Mouse (Mus musculus) frontal cortex, adult 2 months (tissue): Measurements from ENCODE around the gene Sec14l4. TPM values are rescaled to one million over a fixed set of nuclear protein-coding genes. Genes with fewer than 3 reads are reported as not detected.
A peak's percentile ranks its signal among the peaks of the same experiment; 100 is the strongest.

Source experiments
- DNase-seq, 2 experiments: peaks; one replicate each; pipeline ENCODE4 v3.0.0; 2022; ENCODE audit warnings: low spot score in 1 of 2; ENCODE audit errors: extremely low spot score in 1 of 2
- polyA plus RNA-seq: library from polyadenylated mRNA; depleted of rRNA; stranded (reverse); fragments of >200 nt; gene quantifications from 2 replicates; pipeline ENCODE4 v1.2.3, GENCODE M21; 2012

Gene Sec14l4
- polyA plus RNA-seq, 1 experiment, result 0.30 TPM

DNA sequence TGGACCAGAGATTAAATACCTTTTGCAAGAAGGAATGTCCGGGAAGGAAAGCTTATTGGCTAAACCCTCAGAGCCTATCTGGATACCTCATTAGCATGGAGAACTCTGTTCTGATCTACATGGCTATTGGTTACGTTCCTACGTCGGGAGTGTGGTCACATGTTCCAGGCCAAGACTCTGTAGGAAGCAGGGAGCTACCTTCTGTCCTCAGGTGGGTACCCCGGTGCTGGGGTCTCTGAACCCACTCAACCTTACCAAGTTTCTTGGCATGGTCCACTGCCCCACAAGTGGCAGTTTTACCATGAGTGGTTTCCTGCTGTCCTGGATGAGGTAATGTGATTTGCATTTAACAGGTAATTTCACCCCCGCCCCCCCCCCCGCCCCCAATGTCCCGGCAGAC is 4.2 kb upstream of the Sec14l4 start:
- no peak for DNase-seq

DNA sequence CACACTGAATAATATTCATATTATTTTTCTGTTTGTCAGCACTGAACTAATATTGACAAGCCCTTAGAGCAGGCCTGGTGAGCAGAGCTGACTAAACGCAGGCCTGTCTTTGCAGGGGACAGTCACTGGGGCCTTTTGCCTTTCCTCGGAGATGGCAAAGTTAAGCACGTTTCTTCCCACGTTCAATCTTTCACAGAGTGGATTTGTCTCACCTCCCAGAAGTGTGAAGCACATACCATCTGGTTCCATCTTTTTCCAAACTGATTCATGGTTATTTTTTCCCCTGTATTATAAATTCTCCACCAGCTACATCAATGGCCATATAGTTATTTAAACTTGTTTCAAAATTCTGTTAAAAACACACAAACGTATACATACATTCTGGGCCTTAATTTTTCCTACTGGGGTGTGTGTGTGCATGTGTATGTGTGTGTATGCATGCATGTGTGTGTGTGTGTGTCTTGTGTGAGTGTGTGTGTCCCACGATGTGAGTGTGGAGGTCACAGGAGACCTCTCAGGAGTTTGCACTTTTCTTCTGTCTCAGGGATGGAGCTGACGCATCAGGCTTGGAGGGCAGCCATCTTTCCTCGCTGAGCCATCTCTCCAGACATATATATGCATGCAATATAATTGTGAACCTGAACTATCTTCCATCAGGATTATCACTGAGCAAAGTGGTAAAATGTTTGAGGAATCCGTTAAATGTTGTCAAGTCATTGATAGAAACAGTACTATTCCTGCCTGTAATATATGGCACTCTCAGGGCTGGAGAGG is 3.5 kb upstream of the Sec14l4 start:
- peak; percentile 28 to 79 for DNase-seq

DNA sequence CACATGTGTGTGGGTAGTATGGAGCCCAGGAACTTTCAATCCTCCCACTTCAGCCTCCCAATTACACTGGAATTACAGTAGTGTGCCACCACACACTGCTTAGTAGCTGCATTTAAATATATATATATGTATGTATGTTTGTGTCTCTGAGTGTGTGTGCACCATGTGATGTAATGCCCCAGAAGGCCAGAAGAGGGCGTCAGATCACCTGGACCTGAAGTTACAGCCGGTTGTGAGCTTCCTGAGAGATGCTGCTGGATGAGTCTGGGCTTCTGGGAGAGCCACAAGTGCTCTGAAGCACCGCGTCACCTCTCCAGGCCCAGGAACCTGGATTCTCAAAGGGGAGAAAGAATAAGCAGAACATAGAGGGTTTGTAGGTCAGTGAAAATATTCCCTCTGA is 1.9 kb upstream of the Sec14l4 start:
- no peak for DNase-seq

DNA sequence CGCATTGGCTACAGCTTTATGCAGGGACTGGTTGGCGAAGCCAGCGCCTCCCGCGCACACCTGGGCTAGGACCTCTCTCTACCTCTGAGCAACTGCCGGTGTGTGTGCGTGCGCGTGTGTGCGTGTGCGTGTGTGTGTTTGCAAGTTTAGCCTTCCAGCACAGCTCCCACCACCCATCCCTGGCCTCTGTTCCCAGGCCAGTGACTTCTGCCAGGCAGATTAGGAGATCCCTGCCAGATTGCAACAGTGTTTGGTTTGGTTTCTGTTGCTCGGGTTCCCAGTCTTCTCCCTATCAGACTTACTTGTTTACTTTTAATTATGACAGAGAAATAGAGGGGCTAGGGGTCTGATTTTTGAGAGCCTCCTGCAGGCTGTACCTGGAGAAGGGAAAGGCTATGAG is 699 bp downstream of the Sec14l4 start:
- DNase-seq, result no peak

DNA sequence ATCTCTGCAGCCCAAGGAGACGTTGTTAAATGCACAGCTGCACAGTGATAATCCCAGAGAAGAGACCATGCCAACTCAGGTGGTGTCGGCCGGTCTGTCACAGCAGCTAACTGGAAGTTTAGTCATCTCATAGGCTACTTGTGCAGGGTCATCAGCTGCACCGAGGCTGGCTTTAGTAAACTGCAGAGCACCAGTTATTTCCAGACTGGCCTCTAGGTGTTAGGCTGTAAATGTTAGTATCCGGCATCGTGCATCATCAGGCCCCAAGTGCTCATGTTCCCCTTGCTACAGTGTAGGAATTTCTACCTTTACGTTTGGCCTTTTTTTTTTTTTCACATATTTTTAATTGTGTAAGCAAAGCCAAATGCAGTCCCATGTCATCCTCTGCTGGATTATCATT is 2.2 kb downstream of the Sec14l4 start:
- DNase-seq, result no peak

DNA sequence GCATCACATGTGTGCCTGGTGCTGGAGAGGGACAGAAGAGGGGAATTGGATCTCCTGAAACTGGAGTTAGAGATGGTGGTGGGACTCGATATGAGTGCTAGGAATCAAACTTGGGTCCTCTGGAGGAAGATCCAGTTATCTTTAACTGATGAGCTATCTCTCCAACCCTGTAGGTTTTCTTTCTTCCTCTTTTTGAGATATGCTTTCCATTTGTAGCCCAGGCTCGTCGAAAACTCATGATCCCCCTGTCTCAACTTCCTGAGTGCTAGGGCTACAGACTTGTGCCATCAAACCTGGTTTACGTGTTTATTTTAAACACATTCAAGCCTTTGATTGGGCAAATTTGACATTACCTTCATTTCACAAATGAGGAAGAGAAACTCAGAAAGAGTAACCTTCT is 2.9 kb downstream of the Sec14l4 start:
- no peak for DNase-seq

DNA sequence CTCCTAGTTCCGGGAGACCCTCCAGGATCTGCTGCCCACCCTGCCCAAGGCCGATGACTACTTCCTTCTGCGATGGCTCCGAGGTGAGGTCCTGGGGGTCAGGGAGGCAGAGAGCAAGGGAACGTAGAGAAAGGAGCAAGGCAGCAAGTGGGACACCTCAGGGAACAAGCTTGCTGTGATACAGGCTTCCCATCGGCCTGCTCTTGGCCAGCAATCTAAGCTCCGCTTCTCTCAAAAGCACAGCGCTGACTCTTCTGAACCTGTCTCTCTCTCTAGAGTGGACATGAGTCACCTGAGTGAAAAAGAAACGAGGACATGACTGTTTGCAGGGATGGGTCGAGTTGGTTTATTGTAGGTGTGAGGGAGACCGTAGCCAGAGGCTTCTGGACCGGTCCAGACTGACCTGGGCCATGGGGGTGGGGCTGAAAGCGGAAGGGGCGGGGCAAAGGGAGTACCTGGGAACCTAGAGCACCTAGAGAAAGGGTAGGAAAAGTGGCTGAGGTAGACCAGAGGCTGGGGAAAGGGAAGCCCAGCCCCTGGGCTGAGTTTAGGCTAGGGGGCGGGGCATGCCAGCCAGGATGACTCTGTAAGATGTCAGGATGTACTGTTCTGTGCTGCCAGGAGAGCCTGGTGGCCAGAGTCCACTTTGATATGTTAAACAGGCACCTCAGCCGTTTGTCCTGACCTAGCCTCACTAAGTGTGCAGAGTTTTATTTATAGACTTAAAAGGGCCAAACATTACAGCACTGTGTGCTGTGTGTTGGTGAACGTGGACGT is 4.0 kb downstream of the Sec14l4 start:
- DNase-seq, result no peak

DNA sequence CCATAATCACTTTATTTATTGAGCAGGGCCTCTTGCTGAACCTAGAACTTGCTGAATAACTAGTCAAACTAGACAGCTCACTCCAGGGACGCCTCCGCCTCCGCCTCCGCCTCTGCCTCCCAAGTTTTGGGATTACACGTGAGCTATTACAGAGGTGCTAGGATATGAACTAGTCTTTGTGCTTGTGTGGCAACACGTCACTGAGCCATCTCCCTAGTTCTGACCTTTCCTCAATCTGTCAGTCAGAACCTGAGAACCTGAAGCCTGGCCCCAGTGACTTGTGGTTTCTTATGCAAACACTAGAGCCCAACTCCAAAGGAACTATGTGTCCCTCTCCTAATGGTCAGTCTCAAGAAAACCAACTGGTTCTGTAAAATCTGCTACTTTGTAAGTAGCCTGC is 4.7 kb downstream of the Sec14l4 start:
- no peak for DNase-seq

DNA sequence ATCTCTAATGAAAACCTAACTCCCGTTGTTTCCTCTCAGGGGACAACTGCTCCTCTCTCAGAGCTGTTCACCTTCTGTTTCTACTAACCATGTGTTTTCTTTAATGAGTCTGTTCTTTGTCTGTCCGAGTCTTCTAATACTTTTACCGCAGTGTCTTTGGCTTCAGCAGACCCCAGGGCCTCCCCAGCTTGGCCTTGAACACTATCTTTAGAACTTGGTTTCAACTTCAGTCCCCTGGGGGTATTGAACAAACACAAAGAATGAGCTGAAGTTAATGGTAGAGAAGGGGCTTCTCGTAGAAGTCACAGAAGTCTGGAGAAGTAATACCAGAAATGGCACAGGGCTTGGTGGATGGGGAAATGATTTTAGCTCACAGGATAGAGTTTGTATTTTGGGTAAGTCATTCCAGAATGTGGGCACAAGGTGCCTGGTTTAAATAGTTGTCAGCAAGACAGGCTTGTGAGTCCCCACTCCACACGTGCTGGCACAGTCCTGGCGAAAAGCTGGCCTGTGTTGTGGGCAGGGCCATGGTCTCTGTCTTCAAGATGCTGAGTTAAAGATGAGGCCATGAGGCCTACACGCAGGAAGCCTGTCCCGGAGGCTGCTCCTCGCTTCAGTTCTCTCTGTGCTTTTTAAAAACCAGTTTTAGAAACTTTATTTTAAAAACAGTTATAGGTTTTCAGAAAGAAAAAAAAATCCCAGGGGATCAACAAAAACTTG is 5.3 kb downstream of the Sec14l4 start:
- DNase-seq, result no peak

DNA sequence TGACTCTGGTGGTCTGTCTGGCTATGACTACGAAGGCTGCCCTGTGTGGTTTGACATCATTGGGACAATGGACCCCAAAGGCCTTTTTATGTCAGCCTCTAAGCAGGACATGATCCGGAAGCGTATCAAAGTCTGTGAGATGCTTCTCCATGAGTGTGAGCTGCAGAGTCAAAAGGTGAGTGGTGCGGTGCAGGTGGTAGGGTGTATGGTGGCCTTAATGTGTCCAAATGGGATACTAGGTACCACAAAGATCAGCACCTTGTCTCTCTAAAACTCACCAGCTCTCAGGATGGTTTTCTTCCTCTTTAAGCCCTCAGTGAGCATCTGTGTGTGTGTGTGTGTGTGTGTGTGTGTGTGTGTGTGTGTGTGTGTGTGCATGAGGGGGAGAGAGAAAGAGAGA is 8.7 kb downstream of the Sec14l4 start:
- DNase-seq, result no peak

DNA sequence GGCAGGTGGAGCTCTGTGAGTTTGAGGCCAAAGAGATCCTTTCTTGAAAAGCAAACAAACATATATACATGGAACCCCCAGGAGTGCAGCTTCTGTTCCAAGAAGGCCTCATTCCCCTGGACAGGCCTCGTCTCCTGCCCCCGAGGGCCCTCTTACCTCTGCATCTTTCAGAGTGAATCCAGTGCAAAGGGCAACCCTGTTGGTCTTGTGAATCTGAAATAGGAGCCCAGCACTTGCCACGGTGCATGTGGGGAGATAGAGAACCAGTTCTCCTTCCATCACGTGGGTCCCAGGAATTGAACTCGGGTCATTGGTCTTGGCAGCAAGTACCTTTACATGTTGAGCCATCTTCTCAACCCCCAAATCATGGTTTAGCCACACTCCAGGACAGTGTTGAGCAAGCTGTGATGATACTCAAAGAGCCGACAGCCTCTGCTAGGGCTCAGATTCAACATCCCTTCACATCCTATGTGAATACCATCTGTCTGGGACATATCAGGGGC is 9.9 kb downstream of the Sec14l4 start:
- no peak for DNase-seq

DNA sequence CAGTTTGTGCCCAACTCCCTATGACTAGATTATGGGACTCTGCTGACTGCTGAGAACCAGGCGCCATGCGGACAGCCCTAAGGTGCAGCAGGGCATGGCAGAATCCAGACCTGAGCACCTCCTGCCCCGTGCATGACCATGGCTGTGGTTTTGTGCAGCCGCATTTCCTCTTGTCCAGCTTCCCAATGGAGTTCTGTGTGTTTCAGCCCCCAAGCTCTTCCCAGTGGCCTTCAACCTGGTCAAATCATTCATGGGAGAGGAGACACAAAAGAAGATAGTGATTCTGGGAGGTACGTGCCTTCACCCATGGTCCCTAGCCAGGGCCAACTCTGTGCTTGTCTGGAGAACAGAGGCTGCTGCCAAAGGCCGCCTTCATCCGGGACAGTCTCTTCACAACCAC is 11.8 kb downstream of the Sec14l4 start:
- no peak for DNase-seq

DNA sequence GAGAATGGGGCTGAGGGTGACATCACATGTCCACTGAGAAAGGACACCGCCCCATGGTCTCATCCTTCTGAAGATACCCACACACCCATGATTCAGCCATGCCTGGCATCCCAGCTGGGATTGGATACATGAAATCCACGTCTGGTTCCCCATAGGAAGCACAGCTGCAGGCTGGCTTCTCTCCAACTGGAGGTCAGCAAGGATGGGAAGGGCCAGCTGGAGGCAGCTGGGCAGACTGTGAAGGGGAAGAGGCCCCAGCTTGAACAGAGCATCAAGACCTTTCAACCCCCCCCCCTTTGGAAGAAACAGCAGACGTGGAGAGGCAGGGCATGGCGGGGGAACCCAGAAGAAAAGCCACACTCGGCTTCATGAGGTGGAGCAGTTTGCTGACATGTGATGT is 15.3 kb downstream of the Sec14l4 start:
- no peak for DNase-seq

DNA sequence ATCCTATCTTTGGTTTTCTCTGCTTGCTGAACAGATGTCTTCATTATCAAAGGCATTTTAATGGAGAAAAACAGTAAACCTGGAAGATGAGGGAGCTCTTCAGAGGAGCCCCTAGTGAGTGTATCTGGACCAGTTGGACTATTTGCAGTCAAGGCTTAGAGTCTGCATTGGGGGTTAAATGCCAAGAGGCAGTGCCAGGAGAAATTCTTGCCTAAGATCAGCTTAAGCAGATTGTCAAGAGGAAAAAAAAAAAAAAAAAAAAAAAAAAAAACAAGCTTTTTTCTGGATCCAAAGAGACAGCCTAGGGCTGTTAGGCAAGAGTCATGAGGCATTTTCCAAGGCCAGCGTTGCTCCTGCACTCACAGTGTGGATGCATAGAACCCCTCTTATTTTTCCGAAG is 16.5 kb downstream of the Sec14l4 start:
- no peak for DNase-seq

DNA sequence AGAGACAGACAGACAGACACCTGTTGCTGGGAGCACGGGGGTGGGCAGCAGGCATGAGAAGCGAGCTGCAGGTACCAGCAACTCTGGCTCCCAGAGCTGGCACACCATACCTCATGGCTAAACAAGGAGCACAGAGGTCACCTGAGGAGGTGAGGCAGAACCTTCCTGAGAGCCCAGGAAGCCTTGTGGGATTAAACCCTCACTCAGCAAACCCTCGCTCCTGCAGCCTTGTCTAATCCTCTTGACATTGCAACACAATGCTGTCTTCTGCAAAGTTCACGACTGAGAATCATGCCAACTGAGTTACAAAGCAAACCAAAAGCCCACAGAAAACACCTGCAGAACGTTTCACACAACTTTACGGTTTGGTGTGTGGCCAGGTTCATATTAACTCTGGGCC is 17.2 kb downstream of the Sec14l4 start:
- no peak for DNase-seq

DNA sequence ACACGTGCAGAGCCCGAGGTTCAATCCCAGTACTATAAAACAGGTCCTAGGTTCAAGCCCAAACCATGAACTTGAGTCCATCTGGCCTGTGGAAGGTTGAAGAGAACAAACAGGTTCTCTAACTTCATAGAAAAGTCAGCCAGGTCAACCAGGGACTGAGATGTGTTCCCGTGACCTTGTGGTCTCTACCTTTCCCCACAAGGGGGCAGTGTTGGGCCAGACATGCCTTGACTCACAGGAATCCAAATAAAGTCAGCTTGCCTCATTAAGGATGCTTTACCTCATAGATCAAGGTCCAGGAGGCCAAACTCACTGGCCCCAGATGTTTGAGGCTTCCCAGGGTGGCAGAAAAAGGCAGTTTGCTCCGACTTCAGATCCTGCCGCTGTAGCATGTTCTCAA is 22.3 kb downstream of the Sec14l4 start:
- DNase-seq, result peak; percentile 27 to 87

DNA sequence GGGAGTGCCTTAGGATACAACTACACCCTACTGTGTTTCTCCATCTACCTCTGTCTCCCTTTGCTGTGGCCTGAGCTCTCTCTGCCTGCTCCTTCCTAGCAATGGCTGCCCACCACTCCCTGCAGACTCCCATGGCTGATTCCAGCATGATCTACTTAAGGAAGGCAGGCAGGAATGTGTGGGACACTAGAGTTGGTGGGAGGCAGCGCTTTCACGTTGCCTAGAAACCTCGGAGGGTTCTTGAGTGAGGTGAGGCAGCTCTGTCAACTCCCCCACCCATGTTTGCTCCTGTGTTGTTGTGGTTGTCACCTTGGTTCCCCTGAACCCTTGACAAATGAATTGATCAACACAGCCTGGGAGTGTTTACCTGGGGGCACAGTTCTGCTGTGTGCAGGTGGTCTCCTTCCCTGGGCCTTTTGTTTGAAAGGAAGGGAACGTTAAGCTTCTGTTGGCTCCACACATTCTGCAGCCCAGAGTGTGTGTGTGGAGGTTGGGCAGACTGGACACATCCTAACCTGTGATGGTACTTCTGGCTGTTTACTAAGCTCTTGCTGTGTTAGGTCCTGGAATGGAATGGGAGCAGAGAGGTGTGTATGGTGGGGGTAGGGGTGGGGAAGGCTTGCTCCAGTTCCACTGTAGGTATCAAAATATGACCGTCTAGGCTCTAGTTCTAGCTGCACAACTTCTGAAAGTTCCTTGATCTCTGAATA is 29.8 kb downstream of the Sec14l4 start:
- peak; percentile 17 to 38 for DNase-seq

DNA sequence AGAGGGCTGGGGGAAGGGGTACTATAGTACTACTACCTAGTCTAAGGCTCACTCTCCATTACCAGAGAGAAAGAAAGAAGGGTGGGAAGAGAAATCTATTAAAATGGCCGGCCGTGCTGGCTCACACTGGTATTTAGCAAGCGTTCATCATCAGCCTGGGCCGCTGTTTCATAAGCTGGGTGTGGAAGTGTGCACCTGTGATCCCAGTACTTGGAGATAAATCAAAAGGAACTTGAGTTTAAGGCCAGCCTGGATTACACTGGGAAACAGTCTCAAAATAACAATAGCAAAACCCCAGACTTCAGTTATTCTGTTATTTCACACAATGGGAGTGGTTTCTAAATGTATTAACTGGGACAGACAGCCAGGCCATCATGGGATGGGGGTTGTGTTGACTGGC is 31.3 kb downstream of the Sec14l4 start:
- no peak for DNase-seq

DNA sequence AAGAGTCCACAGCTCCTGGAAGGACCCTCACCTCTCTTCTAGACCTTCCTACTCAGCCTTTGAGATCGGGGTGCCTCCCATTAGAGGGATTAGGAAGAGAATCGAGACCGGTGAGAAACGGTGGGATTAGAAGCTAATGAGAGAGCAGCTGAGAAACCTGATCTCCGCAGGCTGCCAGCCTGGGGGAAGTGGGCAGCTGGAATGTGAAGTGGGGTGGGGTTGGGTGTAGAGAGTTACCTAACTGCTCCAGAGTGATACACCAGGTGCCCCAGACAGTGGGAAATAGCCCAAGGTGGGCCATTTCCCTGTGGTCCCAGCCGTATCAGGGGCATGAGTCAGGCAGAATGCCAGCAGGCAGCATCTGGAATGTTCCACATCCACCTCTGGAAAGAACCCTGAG is 31.7 kb downstream of the Sec14l4 start:
- DNase-seq, result no peak

DNA sequence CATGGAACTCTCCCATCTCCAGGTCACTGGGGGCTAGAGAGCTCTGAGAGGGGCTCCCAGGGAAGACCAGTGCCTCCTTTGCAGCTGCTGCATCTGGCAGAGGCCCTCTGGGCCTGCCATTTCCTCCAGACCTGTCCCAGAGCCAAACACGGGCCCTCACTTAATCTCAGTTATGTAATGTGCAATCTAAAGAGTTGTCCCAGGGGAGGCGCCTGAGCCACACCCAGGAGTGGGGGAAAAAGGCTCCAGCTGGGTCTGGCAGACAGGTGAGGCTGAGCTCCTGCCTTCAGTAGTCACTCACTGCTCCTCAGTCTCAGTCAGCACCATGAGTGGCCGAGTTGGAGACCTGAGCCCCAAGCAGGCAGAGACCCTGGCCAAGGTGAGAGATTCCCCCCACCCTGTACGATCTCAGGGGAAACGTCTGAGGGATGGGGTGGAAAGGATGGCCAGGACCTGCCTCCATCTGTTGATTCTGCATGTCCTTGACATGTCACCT is 33.4 kb downstream of the Sec14l4 start, which contains the start of gene Sec14l3:
Gene Sec14l3 (plus strand): TSS at position 215 of the 496 bp plus-strand sequence.
- no peak for DNase-seq
